Mouse (Mus musculus): ENCODE results near the gene Sox1.

GRCm38 (mm10) chr8:12387901-12388300 is 7.2 kb upstream of the Sox1 start:
- no peak for TF ChIP-seq CTCF (IDR thresholded peaks at IDR 0.05; ENCODE audit: insufficient read depth, low read depth, low read length)
- no peak for TF ChIP-seq POLR2A (IDR thresholded peaks at IDR 0.05; ENCODE audit: insufficient read depth, low read depth, low read length)
